Mouse (Mus musculus) CD4-positive, CD25-positive, alpha-beta regulatory T cell (primary cell): ENCODE measurements around the gene Mc1r. TPM values are rescaled to one million over a fixed set of nuclear protein-coding genes. Genes with fewer than 3 reads are reported as not detected.

Source experiments
- polyA plus RNA-seq: library from polyadenylated mRNA; unstranded; fragments of 100-300 nt; shearing (Covaris generic); gene quantifications from one replicate; pipeline ENCODE4 v1.2.1, GENCODE M21; 2017

Mc1r gene
- polyA plus RNA-seq = 0.14 TPM

DNA sequence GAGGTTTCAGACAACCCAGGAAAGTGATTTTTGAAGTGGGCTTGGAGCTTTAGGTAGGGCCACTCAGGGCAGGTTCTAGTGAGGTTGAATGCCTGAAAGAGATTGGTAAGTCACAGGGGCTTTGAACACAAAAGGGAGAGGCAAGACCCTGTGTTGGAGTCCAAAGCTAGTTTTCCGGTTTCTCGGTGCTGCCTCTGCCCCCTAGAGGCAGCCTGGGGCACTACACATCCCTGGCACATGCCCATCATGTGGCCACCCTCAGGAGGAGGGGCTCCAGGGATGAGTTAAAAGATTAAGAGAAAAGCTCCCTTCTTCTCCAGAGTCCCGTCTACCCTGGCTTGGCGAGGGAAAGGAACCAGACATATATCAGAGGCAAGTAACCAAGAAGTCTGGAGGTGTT lies at the start of gene Mc1r:
TSS of gene Mc1r (plus strand) at position 322 of the 400 bp plus-strand sequence.

DNA sequence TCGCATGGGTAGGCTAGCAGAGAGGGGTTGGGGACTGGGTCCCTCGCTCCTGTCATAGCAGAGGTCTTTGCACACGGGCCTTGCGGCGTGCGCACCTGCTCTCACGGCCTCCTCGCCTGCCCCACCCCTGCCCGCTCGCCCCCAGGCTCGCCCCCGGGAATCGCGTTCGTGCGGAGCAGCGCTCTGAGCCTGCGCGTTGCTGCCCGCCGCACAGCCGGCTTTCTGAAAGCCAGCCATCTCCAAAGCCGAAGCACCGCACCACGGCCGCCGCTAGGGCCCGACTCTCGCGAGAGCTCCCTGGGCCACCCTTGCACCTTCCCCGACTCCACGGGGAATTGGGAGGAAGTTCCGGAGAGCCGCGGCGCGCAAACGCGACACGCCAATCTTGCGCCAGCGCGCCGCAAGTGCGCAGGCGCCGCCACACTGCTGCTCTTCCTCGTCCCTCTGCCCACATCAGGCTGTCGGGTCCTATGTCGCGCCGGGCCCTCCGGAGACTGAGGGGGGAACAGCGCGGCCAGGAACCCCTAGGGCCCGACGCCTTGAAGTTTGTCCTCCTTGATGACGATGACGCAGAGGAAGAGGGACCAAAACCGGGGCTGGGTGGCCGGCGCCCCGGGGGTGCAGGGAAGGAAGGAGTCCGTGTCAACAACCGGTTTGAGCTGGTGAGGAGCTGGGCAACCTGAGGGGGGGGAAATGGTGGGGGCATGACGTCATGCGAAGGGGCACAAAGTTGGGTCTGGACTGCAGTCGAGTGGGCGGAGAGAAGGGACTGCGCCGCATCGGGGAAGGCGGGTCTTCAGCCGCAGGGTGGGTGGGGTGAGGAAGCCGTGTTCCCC lies 33.3 kb upstream of the Mc1r start, which contains the start of gene Tcf25:
TSS of gene Tcf25 (plus strand) at position 351 of the 836 bp plus-strand sequence.

DNA sequence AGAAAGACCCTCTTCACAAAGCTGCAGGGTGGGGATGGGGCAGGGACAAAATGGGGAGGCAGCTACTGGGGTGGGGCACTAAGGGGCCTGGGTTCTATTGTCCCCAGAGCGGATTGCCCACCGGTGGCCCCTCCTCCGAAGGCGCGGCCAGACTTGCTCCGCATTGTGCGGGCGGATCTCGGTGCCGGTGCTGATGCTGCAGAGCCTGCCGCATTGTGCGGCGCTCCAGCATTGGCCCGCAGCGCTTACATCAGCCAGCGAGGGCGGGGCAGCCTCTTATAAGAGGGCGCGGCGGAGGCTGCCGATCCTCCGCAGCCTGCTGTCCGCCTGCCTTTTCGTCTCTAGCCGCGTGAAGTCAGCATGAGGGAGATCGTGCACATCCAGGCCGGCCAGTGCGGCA lies 4.3 kb downstream of the Mc1r start, which contains the start of gene Tubb3:
TSS of gene Tubb3 (plus strand) at position 179 of the 400 bp plus-strand sequence.

DNA sequence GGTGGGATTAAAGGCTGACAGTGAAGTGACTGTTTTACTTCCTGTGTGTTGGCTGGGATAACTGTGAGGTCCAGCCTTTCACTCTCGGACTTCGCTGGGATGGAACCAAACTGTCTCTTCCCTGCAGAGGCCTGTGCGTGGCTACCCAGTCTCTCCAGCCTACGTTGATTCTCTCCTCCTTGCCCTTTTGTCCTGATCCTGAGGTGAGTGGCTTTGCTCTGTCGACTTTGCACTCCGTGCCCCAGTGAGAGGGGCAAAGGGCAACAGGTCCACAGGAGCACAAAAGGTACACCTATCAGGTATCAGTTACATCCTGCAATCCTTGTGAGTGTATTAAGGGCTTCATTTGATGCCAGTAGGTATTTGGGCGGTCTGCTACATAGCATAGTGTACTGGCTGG lies 16.5 kb downstream of the Mc1r start, which contains the start of gene Def8:
TSS of gene Def8 (plus strand) at position 87 of the 400 bp plus-strand sequence.

Other genes starting within 250 kb of the Mc1r start
- gene Sult5a1, start 248.8 kb upstream of the Mc1r start, polyA plus RNA-seq = 0.07 TPM
- gene Dpep1, start 220.9 kb upstream of the Mc1r start, polyA plus RNA-seq = not detected
- gene Chmp1a, start 194.3 kb upstream of the Mc1r start, polyA plus RNA-seq = 214 TPM
- gene Spata33, start 194.3 kb upstream of the Mc1r start, polyA plus RNA-seq = not detected
- 27.0 TPM for gene Cdk10, start 182.3 kb upstream of the Mc1r start, polyA plus RNA-seq
- 15.4 TPM for gene Spata2l, start 170.9 kb upstream of the Mc1r start, polyA plus RNA-seq
- 41.1 TPM for gene Zfp276, start 152.9 kb upstream of the Mc1r start, polyA plus RNA-seq
- 31.6 TPM for gene Vps9d1, start 152.8 kb upstream of the Mc1r start, polyA plus RNA-seq
- 8.2 TPM for gene Fanca, start 88.5 kb upstream of the Mc1r start, polyA plus RNA-seq
- 0.08 TPM for gene Spire2, start 74.4 kb upstream of the Mc1r start, polyA plus RNA-seq
- gene Tcf25, start 33.4 kb upstream of the Mc1r start, polyA plus RNA-seq = 268 TPM
- gene Tubb3, start 4.3 kb downstream of the Mc1r start, polyA plus RNA-seq = 0.38 TPM
- gene Def8, start 16.4 kb downstream of the Mc1r start, polyA plus RNA-seq = 15.0 TPM
- 69.0 TPM for gene Afg3l1, start 70.8 kb downstream of the Mc1r start, polyA plus RNA-seq
- gene Dbndd1, start 108.4 kb downstream of the Mc1r start, polyA plus RNA-seq = 0.29 TPM
- gene Gas8, start 111.7 kb downstream of the Mc1r start, polyA plus RNA-seq = 7.7 TPM
- gene Rhou, start 246.8 kb downstream of the Mc1r start, polyA plus RNA-seq = 0.05 TPM